Comparison of ENCODE assay signal across 13 mouse cellular contexts in the genomic region with DNA sequence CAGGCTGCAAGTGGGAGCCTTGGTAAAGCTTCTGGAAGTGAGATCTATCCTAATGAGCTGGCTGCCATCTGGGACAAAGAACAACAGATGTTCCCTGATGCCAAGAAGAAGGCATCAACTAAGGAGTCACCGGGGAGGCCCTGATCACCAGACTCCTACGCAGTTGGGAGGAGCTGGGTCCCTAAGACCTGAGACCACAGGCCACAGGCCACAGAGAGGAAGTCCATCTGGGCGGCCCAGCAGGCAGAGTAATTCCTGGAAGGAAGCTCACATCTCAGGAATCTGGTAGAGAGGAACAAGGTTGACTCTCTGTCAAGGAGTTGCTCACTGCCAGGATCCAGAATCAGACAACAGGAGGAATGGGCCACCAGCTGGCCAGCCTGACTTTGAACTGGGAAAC. TPM values are rescaled to one million over a fixed set of nuclear protein-coding genes. Genes with fewer than 3 reads are reported as not detected.
DNase-seq lines count a peak whose midpoint lies in the region; ATAC-seq lines count a peak whose summit lies in the region.
"Had no signal": no experiment of that assay in that cellular context is flagged by ENCODE, and none has a peak within 500 bp of the region (broad histone marks: within the 10 kb centered on the region; RNA-seq: fewer than 3 reads in every experiment).

No protein-coding gene starts in this region.

- 22% methylated on average over 3 of the region's 3 CpGs for WGBS in liver, embryonic 12.5 days (ENCODE audit: insufficient replicate concordance)
- WGBS in liver, embryonic 11.5 days = 49% methylated on average over 3 of the region's 3 CpGs
- 77% methylated on average over 3 of the region's 3 CpGs for WGBS in midbrain, embryonic 15.5 days

- H3K4me3 ChIP-seq in liver, embryonic 12.5 days = no peak overlapping the region
- H3K4me3 ChIP-seq in liver, embryonic 11.5 days (ENCODE audit: low read depth, low read length) = no peak overlapping the region
- no peak overlapping the region for H3K4me3 ChIP-seq in midbrain, embryonic 15.5 days
- H3K4me3 ChIP-seq: stomach, embryonic 15.5 days had no signal

- no peak for ATAC-seq in liver, embryonic 12.5 days
- no peak for ATAC-seq in liver, embryonic 11.5 days (replicated peaks; ENCODE audit: low FRiP score)
- peak; percentile 75 for ATAC-seq in granulocyte monocyte progenitor cell, adult 5-6 weeks (replicated peaks; ENCODE audit: poor library complexity, severe bottlenecking)
- peak; percentile 59 for ATAC-seq in megakaryocyte progenitor cell, adult 5-6 weeks (replicated peaks; ENCODE audit: poor library complexity)
- no peak for ATAC-seq in midbrain, embryonic 15.5 days (replicated peaks)

- peaks cover 45% of the 10 kb centered on the region for H3K4me1 ChIP-seq in liver, embryonic 12.5 days
- H3K4me1 ChIP-seq in liver, embryonic 11.5 days (replicated peaks; ENCODE audit: control insufficient read depth, insufficient read depth, low read length) = peaks cover 35% of the 10 kb centered on the region
- H3K4me1 ChIP-seq in midbrain, embryonic 15.5 days = peaks cover 9% of the 10 kb centered on the region

- 0 out of 2 replicates have a peak overlapping the region, but pooled peaks have one; percentile 0 for H3K27ac ChIP-seq in liver, embryonic 12.5 days
- no peak overlapping the region for H3K27ac ChIP-seq in liver, embryonic 11.5 days (ENCODE audit: low read depth, low read length)
- no peak overlapping the region for H3K27ac ChIP-seq in midbrain, embryonic 15.5 days
- H3K27ac ChIP-seq: stomach, embryonic 15.5 days had no signal

- peaks cover 19% of the 10 kb centered on the region for H3K27me3 ChIP-seq in liver, embryonic 12.5 days (replicated peaks)
- no peaks in the 10 kb centered on the region for H3K27me3 ChIP-seq in liver, embryonic 11.5 days (replicated peaks; ENCODE audit: control insufficient read depth, insufficient read depth, low read length)
- H3K27me3 ChIP-seq in midbrain, embryonic 15.5 days (replicated peaks) = no peaks in the 10 kb centered on the region
- H3K27me3 ChIP-seq: stomach, embryonic 15.5 days had no signal

- no peaks in the 10 kb centered on the region for H3K36me3 ChIP-seq in liver, embryonic 12.5 days
- no peaks in the 10 kb centered on the region for H3K36me3 ChIP-seq in liver, embryonic 11.5 days (ENCODE audit: control insufficient read depth, insufficient read depth, low read length)
- no peaks in the 10 kb centered on the region for H3K36me3 ChIP-seq in midbrain, embryonic 15.5 days (replicated peaks)
- H3K36me3 ChIP-seq: stomach, embryonic 15.5 days had no signal

- no peak for DNase-seq in liver, embryonic 11.5 days (ENCODE audit: low spot score)
- peak; percentile 43 for DNase-seq in kidney, adult 9 months
- no peak for DNase-seq in gastrocnemius, postnatal 14 days
- DNase-seq: gastrocnemius, postnatal 36 days; right cerebral cortex, adult 18-20 months had no signal

- no peak overlapping the region for H3K4me2 ChIP-seq in liver, embryonic 12.5 days
- H3K4me2 ChIP-seq in liver, embryonic 11.5 days = no peak overlapping the region
- H3K4me2 ChIP-seq in midbrain, embryonic 15.5 days = no peak overlapping the region
- H3K4me2 ChIP-seq: stomach, embryonic 15.5 days had no signal

- intact Hi-C loops in gastrocnemius, postnatal 14 days (cut with DNase I; ENCODE audit: low total_unique reads) = no loop called here

- H3K9ac ChIP-seq in liver, embryonic 12.5 days = no peak overlapping the region
- no peak overlapping the region for H3K9ac ChIP-seq in liver, embryonic 11.5 days (ENCODE audit: low read depth, low read length)
- no peak overlapping the region for H3K9ac ChIP-seq in midbrain, embryonic 15.5 days
- H3K9ac ChIP-seq: stomach, embryonic 15.5 days had no signal

- no peaks in the 10 kb centered on the region for H3K9me3 ChIP-seq in liver, embryonic 12.5 days (replicated peaks)
- H3K9me3 ChIP-seq in liver, embryonic 11.5 days (ENCODE audit: control insufficient read depth, low read length) = no peaks in the 10 kb centered on the region
- no peaks in the 10 kb centered on the region for H3K9me3 ChIP-seq in midbrain, embryonic 15.5 days
- H3K9me3 ChIP-seq: stomach, embryonic 15.5 days had no signal

RNA-seq across cellular contexts. Expression of a gene that starts 2.9 kb away (rescaled TPM):
- 4.2 TPM in 2 replicates for polyA plus RNA-seq in liver, embryonic 12.5 days (2016; fragmentation: Nextera tagmentation; extraction: Ambion mirVana)
- 5.5 TPM in 2 replicates for polyA plus RNA-seq in liver, embryonic 11.5 days (2014; fragmentation: Nextera tagmentation; extraction: Ambion mirVana)
- not detected in 2 replicates for total RNA-seq in granulocyte monocyte progenitor cell, adult 5-6 weeks (2014; fragmentation: Nextera tagmentation)
- not detected in 2 replicates for total RNA-seq in granulocyte monocyte progenitor cell, adult 5-6 weeks (2017)
- total RNA-seq in megakaryocyte progenitor cell, adult 5-6 weeks (2015) = 0.12 TPM in 1 of 2 replicates, not detected in the other
- 0.44 TPM in 1 of 2 replicates, not detected in the other for total RNA-seq in megakaryocyte progenitor cell, adult 5-6 weeks (2017)
- 4.4 and 4.6 TPM in 2 replicates for polyA plus RNA-seq in midbrain, embryonic 15.5 days (2015; fragmentation: Nextera tagmentation; extraction: Ambion mirVana)
- total RNA-seq in gastrocnemius, postnatal 14 days (2021) = 10 to 100 TPM; 14.5 to 18.3 TPM

RNA-seq across cellular contexts. Expression of a gene that starts 9.1 kb away (rescaled TPM):
- not detected in 2 replicates for polyA plus RNA-seq in liver, embryonic 12.5 days (2016; fragmentation: Nextera tagmentation; extraction: Ambion mirVana)
- polyA plus RNA-seq in liver, embryonic 11.5 days (2014; fragmentation: Nextera tagmentation; extraction: Ambion mirVana) = not detected in 2 replicates
- not detected in 2 replicates for total RNA-seq in granulocyte monocyte progenitor cell, adult 5-6 weeks (2014; fragmentation: Nextera tagmentation)
- total RNA-seq in granulocyte monocyte progenitor cell, adult 5-6 weeks (2017) = not detected in 2 replicates
- not detected in 2 replicates for total RNA-seq in megakaryocyte progenitor cell, adult 5-6 weeks (2015)
- not detected in 2 replicates for total RNA-seq in megakaryocyte progenitor cell, adult 5-6 weeks (2017)
- polyA plus RNA-seq in midbrain, embryonic 15.5 days (2015; fragmentation: Nextera tagmentation; extraction: Ambion mirVana) = not detected in 2 replicates
- total RNA-seq in gastrocnemius, postnatal 14 days (2021) = not detected
- total RNA-seq: gastrocnemius, postnatal 36 days; left cerebral cortex, postnatal 25 days had no signal
- polyA plus RNA-seq: forebrain, embryonic 11.5 days; intestine, embryonic 14.5 days; stomach, embryonic 15.5 days had no signal

RNA-seq across cellular contexts. Expression of a gene that starts 35.7 kb away (rescaled TPM):
- polyA plus RNA-seq in liver, embryonic 12.5 days (2016; fragmentation: Nextera tagmentation; extraction: Ambion mirVana) = 131 and 141 TPM in 2 replicates
- 130 TPM in 2 replicates for polyA plus RNA-seq in liver, embryonic 11.5 days (2014; fragmentation: Nextera tagmentation; extraction: Ambion mirVana)
- total RNA-seq in granulocyte monocyte progenitor cell, adult 5-6 weeks (2014; fragmentation: Nextera tagmentation) = 66.9 and 115 TPM in 2 replicates
- total RNA-seq in granulocyte monocyte progenitor cell, adult 5-6 weeks (2017) = 30.3 and 40.6 TPM in 2 replicates
- 85.1 and 90.4 TPM in 2 replicates for total RNA-seq in megakaryocyte progenitor cell, adult 5-6 weeks (2015)
- total RNA-seq in megakaryocyte progenitor cell, adult 5-6 weeks (2017) = 34.9 and 39.5 TPM in 2 replicates
- polyA plus RNA-seq in midbrain, embryonic 15.5 days (2015; fragmentation: Nextera tagmentation; extraction: Ambion mirVana) = 71.2 and 81.5 TPM in 2 replicates
- 1 to 10 TPM; 5.8 to 6.2 TPM for total RNA-seq in gastrocnemius, postnatal 14 days (2021)

RNA-seq across cellular contexts. Expression of a gene that starts 37.6 kb away (rescaled TPM):
- polyA plus RNA-seq in liver, embryonic 12.5 days (2016; fragmentation: Nextera tagmentation; extraction: Ambion mirVana) = 0.36 and 0.42 TPM in 2 replicates
- 0.73 and 0.78 TPM in 2 replicates for polyA plus RNA-seq in liver, embryonic 11.5 days (2014; fragmentation: Nextera tagmentation; extraction: Ambion mirVana)
- not detected in 2 replicates for total RNA-seq in granulocyte monocyte progenitor cell, adult 5-6 weeks (2014; fragmentation: Nextera tagmentation)
- total RNA-seq in granulocyte monocyte progenitor cell, adult 5-6 weeks (2017) = not detected in 2 replicates
- total RNA-seq in megakaryocyte progenitor cell, adult 5-6 weeks (2015) = 0.05 and 0.07 TPM in 2 replicates
- 0.10 TPM in 1 of 2 replicates, not detected in the other for total RNA-seq in megakaryocyte progenitor cell, adult 5-6 weeks (2017)
- 0.27 and 0.59 TPM in 2 replicates for polyA plus RNA-seq in midbrain, embryonic 15.5 days (2015; fragmentation: Nextera tagmentation; extraction: Ambion mirVana)
- total RNA-seq in gastrocnemius, postnatal 14 days (2021) = under 1 TPM; 0.78 to 0.90 TPM

RNA-seq across cellular contexts. Expression of a gene that starts 55.7 kb away (rescaled TPM):
- 5.9 and 6.5 TPM in 2 replicates for polyA plus RNA-seq in liver, embryonic 12.5 days (2016; fragmentation: Nextera tagmentation; extraction: Ambion mirVana)
- 3.8 and 4.9 TPM in 2 replicates for polyA plus RNA-seq in liver, embryonic 11.5 days (2014; fragmentation: Nextera tagmentation; extraction: Ambion mirVana)
- total RNA-seq in granulocyte monocyte progenitor cell, adult 5-6 weeks (2014; fragmentation: Nextera tagmentation) = 14.3 and 24.3 TPM in 2 replicates
- 16.1 and 18.6 TPM in 2 replicates for total RNA-seq in granulocyte monocyte progenitor cell, adult 5-6 weeks (2017)
- total RNA-seq in megakaryocyte progenitor cell, adult 5-6 weeks (2015) = 8.0 and 8.3 TPM in 2 replicates
- 14.8 and 15.8 TPM in 2 replicates for total RNA-seq in megakaryocyte progenitor cell, adult 5-6 weeks (2017)
- polyA plus RNA-seq in midbrain, embryonic 15.5 days (2015; fragmentation: Nextera tagmentation; extraction: Ambion mirVana) = 16.0 and 16.4 TPM in 2 replicates
- 10 to 100 TPM; 49.6 to 50.8 TPM for total RNA-seq in gastrocnemius, postnatal 14 days (2021)

Comparison
In these comparisons a context has a peak if more than half of its experiments do, and no peak if none do; other contexts are left out.
1. ATAC-seq: peak in granulocyte monocyte progenitor cell, adult 5-6 weeks (single experiment) and megakaryocyte progenitor cell, adult 5-6 weeks (single experiment); none in liver, embryonic 12.5 days (single experiment), liver, embryonic 11.5 days (single experiment) and midbrain, embryonic 15.5 days (single experiment).
2. RNA of a gene that starts 2.9 kb away (total RNA-seq): 14.5 to 18.3 TPM in gastrocnemius, postnatal 14 days; 0.12 to 0.44 TPM in megakaryocyte progenitor cell, adult 5-6 weeks and not detected in granulocyte monocyte progenitor cell, adult 5-6 weeks; every median in the first group is over 10 times any median in the second.
3. RNA of a gene that starts 35.7 kb away (total RNA-seq): 34.9 to 90.4 TPM in megakaryocyte progenitor cell, adult 5-6 weeks and 30.3 to 115 TPM in granulocyte monocyte progenitor cell, adult 5-6 weeks; 5.8 to 6.2 TPM in gastrocnemius, postnatal 14 days; every median in the first group is over 4 times any median in the second.